Mouse (Mus musculus) monocyte, adult 2 months (primary cell): ENCODE data around the gene Cacna1f.

ENCODE experiments used
- DNase-seq, 2 experiments: peaks; one replicate each; pipeline ENCODE4 v3.0.0; 2022; ENCODE audit warnings: low spot score in 2 of 2, low read depth in 1 of 2

Cacna1f gene

DNA sequence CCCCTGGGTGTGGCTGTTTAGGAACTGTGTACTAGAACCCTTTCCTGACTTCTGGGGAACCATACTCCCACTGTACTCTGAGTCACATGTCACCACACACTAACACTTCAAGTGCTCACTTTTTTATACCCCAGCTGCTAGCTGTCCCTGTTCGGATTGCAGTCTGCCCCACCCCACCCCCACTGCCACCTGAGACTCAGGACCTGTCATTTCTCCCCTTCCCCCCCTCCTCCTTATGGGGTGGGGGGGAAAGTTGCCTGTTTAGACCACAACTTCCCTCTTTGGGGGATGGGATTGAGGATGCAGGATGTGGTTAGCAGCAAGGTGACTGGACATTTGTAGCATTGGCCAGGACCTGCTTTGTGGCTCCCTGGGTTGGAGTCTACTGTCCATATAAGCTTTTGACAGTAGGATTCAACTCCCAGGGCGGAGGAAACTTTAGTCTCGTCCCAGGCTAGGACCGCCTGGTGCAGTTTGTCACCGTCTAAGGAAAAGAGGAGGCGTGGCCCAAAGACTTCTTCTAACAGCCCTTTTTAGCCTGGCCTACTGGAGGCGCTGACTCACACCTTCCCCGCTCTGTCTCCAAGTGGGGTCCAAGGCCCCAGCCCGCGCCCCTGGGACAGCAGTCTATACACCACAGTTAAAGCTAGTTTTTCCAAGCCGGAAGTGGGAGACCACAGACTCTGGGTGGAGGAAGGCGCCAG, 66.8 kb downstream of the Cacna1f start:
- no peak for DNase-seq

DNA sequence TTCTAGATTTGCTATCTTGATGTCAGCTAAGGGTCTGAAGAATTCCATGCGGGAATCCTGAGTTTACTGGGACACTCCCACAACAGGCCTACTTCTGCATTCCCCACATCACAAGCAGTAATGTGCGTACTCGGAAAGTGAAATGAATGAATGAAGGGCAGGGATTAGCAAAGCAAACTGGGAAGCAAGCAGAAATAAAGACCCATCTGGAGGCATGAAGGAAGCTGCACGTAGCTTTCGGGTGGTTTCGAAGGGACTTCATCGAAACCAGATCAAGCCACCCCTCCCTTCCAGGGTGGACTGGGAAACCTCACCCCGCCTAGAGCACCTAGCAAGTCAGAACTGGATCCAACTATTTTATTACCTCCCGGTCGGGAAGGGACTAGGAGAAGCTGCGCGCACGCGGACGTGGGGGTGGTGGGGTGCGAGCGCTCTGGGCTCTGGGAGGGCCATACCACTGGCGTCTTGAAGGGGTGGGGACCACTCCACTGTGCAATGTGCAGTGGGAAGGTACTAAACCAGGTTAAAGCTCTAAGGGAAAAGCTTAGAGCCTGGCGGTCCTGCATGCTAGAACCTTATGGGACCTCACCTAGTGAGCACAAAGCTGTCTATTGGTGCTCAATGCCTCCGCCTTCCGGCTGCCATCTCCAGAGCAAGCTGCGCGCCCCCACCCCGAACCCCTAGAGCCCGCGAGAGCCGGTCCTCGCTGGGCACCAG, 67.6 kb downstream of the Cacna1f start:
- no peak for DNase-seq

DNA sequence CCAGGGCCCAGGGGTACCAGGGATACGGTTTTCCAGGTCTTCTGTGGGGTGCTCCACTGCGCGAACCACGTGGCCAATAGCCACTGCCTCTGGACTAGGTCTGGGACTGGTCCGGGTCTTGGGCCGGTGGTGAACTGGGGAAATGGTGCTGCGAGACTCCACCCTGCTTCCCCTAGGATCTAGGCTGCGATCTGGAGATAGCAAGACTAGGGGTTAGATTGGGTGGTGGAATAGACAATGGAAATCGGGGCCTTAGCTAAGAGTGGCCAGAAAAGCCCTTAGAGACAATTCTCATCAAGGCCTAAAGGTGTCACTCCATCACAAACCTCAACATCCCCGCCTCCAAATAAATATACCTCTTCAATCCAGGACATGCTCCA, 68.1 kb downstream of the Cacna1f start:
- no peak for DNase-seq

DNA sequence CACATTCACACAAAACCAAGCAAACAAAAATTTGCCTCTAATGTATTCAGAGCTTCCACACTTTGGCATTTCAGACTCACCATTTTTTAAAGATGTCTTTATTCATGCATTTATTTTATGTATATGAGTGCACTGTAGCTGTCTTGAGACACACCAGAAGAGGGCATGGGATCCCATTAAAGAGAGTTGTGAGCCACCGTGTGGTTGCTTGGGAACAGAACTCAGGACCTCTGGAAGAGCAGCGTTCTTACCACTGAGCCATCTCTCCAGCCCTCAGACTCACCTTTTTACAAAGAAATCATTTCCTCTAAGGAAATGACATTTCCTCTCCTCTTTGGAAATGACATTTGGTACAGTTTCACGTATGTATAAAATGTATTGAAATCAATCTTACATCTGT, 72.1 kb downstream of the Cacna1f start:
- DNase-seq, result no peak

DNA sequence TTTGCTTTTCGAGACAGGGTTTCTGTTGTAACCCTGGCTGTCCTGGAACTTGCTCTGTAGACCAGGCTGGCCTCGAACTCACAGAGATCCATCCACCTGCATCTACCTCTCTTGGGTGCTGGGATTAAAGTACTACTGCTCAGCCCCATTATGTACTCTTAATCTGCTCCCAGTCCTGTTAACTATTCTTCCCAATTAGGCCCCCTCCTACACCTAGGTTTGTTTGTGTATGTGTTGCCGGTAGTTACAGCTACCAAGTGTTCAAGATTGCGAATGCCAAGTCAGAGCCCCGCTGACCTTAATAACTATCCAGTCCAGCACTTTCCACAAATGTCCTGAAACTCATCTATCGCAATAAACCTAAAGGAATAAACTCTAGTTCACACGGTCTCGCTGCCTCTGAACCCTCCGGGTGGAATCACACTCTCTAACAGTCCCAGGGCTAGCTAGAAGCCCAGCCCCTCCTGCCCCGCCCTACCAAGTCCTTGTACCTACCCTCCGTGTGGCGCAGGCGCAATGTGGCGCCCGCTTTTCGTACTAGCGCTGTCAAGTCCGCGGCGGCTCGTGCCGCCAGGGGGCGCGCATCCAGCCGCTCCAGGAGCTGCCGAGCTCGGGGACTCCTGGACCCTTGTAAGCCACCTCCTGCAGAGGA, 72.6 kb downstream of the Cacna1f start:
- DNase-seq, result peak; percentile 48 to 73

DNA sequence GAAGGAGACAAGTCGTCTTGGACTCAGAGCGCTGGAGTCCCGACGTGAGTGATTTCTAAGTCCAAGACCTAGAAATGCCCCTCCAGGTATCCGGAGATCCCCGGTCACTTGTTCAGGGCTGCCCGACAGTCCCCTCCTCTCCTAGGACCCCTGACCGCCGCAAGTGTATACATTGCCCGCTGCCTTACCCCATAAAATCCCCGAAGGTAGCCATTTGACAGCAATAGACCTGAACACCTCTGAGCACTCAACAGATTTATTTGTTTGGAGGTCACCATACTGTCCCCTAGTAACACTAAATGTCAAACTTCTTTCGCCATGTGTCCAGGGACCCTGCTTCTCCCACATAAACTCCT, 73.2 kb downstream of the Cacna1f start:
- no peak for DNase-seq

DNA sequence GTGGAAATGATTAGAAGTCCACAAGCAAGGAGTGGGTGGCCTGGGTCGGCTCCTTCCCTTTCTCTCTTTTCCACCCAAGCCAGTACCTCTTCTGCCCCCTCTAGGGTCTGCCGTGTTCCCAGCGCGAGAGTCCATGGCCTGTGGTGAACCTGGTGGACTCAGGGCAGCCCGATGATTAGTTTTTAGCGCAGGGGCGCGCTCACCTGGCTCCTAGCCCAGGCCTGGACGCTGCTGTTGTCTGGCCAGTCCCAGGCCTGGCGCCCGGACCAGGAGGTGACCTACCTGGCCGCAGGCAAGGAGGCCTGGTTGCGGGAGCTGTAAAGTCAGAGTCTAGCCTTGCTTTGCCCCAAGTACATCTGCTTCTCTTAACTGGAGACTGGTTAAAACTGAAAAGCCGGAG, 74.0 kb downstream of the Cacna1f start, which contains the start of gene Magix:
TSS of gene Magix (minus strand) at position 388 of the 400 bp plus-strand sequence.
- DNase-seq, result no peak
